Mouse (Mus musculus) left cerebral cortex, adult 2 months (tissue): ENCODE results near the gene Faah. TPM values are rescaled to one million over a fixed set of nuclear protein-coding genes. Genes with fewer than 3 reads are reported as not detected.
A peak's percentile ranks its signal among the peaks of the same experiment; 100 is the strongest.

Experiments used
- DNase-seq, 2 experiments: peaks; one replicate each; pipeline ENCODE4 v3.0.0; 2021 to 2022; ENCODE audit warnings: low spot score in 2 of 2, mixed read lengths in 1 of 2; ENCODE audit errors: extremely low spot score in 1 of 2
- H3K27ac ChIP-seq: fragments of 200-600 bp; 2 replicates; pipeline ENCODE4 v1.8.1; 2022
- H3K4me3 ChIP-seq: fragments of 200-600 bp; 2 replicates; pipeline ENCODE4 v1.8.1; 2022
- CTCF ChIP-seq: fragments of 200-600 bp; IDR thresholded peaks from 2 replicates; pipeline ENCODE4 v1.8.1; 2022; ENCODE audit warnings: antibody characterized with exemption, mild to moderate bottlenecking, moderate library complexity
- intact Hi-C: fragments of 180-260 bp; cut with DNase I; formaldehyde crosslinking; loops from one replicate; pipeline ENCODE4 v1.15.1; 2025
- total RNA-seq, 2 experiments: library from RNA; stranded (reverse); gene quantifications; 2 replicates each; pipeline ENCODE4 v1.2.3; 2021

The Faah gene
- total RNA-seq, 2 experiments from 2014 or later: 100 to 103 TPM

DNA sequence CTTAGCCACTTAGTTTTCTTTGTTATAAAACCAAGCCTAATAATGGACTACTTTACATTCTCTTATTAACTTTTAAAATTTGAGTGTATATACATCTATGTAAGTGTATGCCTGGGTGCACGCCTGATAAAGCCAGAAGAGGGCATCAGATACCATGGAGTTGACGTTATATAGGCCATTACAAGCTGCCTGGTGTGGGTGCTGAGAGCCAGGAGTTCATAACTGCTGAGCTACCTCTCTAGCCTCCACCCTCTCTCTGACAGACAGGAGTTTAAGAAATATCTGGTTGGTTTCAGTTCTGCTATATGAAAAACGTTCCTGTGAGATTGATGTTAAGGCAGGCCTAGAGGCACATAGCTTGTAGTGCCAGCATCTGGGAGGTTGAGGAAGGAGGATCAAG is 24.5 kb upstream of the Faah start:
- TF ChIP-seq CTCF: no peak
- no peak for DNase-seq
- Histone ChIP-seq H3K4me3 (no peak overlapping the region), H3K27ac (no peak overlapping the region)
- intact Hi-C loops: no loop called here

DNA sequence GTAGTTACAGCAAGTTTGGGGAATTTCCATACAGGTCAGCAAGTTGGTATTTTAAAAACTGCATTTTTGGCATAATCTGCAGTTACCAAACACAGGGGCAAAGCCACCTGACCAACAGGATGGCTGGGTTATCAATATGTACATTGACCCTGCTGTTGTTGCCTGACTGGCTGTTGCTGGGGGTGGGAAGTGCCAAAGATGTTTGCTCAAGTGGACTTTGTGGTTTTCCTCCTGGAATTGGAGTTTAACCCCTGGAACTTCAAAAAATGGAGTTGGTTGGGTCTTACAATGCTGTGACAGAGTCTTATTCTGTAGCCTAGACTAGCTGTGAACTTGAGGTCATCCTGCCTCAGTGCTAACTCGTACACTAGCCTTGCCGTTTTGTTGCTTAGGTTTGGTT is 22.7 kb upstream of the Faah start:
- Histone ChIP-seq H3K27ac (no peak overlapping the region), H3K4me3 (no peak overlapping the region)
- no peak for DNase-seq
- intact Hi-C loops: no loop called here
- no peak for TF ChIP-seq CTCF

DNA sequence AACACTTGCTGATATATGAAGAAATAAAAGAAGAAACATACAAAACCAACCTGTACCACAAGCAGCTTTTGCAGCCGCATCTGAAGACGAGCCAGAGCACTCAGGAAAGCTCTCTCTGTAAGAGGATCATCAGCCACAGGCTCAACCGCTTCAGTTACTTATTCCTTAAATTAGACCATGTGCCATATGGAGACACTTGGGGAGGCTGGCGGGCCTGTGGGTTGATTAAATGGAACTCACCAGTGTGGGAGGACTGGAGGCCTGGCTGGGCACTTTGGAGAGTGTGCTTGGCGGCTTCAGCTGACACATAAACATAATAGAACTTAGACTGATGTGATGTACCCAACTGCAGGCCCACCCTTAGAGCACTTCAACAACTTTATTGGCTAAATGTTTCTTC is 15.6 kb upstream of the Faah start:
- no peak for TF ChIP-seq CTCF
- Histone ChIP-seq H3K4me3 (no peak overlapping the region), H3K27ac (peak overlapping the region; percentile 74)
- intact Hi-C loops: loop anchor here (1.0 kb wide), 1 partner anchor 17 kb away; no protein-coding TSS in a partner anchor
- DNase-seq: peak in 1 of 2 experiments; percentile 58

DNA sequence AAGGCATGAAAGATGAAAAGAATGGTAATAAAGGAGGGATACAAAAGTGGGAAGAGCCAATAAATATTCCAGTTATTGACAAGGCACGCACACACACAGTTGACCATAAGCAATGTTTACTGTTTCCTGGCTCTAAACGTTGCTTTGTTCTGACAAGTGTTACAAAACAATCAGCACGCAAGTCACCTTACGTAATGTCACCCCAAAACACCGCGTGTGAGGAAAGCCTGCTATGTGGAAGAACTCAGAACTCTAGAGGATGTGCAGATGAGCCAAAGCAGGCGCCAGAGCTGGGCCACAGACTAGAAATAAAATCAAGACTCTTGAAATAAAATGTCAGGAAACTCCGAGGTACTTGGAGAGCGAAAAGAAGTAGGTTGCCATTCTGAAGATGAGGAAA is 15.2 kb upstream of the Faah start:
- intact Hi-C loops: loop anchor here (1.0 kb wide), 1 partner anchor 17 kb away; no protein-coding TSS in a partner anchor
- TF ChIP-seq CTCF: no peak
- H3K4me3 ChIP-seq: no peak overlapping the region

DNA sequence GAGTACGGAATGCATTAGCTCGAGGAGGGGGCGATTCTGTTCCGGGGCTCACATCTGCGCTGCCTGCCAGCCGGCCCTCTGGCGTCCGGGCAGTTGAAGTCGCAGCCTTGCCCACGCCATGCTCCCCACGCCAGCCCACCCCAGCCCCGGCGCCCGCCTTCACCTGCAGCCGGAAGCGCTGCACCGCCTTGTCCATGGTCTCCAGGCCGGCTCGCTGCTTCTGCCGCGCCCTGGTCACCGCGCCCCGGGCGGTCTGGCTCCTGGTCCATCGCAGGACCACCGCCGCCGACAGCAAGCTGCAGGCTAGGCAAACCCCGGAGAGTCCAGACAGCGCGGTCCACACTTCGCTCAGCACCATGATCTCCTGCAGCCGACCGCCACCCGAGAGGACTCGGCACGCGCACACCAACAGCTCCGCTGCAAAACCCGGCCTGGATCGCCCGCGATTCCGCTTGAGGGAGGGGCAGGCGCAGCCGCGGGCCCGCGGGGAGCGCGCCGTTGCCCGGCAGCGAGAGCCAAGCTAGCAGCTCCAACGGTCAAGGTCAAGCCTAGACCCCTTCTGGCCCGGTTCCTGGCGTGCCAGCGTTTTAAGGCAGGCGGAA is 325 bp downstream of the Faah start:
- peak overlapping the region; percentile 79 for H3K4me3 ChIP-seq
- intact Hi-C loops: no loop called here
- H3K27ac ChIP-seq: peak overlapping the region; percentile 96
- no peak for TF ChIP-seq CTCF
- peak; percentile 76 to 78 for DNase-seq

More for the DNA sequence above, 15.2 kb upstream of the Faah start:
- peak overlapping the region; percentile 74 for H3K27ac ChIP-seq
- no peak for DNase-seq

DNA sequence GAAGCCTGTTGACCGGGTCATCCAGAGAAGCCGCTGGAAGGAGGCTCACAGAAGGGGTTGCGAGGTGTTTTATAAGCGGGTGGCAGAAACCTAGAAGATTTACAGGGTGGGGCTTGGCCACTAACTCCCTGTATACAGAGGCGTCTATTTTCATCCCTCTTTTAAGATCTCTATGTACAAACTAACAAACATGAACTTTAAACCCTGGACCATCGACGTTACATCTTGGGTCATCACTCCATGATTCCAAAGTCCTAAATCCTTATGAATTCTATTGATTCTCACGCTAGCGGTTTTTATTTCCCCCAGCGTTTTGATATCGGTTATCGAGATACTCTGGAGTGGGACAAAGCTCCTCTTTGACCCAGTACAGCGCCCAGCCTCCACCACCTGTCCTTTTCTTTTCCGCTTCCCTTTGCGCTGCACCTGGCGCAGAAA is 845 bp downstream of the Faah start:
- Histone ChIP-seq H3K27ac (peak overlapping the region; percentile 96), H3K4me3 (peak overlapping the region; percentile 79)
- intact Hi-C loops: loop anchor here (1.0 kb wide), 1 partner anchor 16 kb away; no protein-coding TSS in a partner anchor
- DNase-seq: no peak
- TF ChIP-seq CTCF: no peak

DNA sequence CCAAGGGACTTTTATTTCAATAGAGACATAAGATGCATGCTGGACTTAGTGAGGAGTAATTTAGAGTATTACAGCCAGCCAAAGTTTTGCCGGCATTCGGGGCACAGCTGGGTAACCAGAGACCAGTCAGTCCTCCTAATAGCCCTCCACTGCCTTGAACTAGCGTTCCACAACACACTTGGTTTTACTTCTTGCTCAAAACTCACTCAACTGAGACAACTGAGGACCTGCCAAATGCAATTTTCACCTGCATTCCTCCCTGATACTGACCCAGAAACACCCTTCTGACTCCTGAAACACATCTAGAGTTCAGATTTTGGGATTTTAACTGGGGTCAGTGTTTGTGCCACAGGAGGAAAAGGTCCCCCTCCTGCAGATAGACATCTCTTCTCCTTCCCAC is 1.3 kb downstream of the Faah start:
- H3K27ac ChIP-seq: peak overlapping the region; percentile 96
- TF ChIP-seq CTCF: no peak

DNA sequence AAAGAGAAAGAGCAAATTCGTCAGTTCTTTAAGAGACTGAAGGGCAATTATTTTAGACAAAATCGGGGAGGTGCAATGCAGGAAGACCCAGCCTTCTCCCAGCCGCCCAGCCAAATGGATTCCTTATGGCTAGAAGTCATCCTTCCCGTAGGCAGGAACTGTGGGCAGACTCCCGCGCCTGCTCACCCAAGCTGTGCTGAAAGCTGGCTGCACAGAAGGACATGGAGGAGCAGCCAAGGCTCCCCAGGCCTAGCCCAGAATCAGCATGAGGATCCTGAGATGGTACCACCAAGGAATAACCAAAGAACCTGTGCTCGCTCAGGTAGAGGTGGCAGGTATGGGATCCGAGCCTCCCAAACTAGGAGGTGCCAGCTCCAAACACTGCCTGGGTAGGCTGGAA is 1.7 kb downstream of the Faah start:
- no peak for TF ChIP-seq CTCF
- H3K4me3 ChIP-seq: peak overlapping the region; percentile 79
- intact Hi-C loops: loop anchor here (1.0 kb wide), 1 partner anchor 17 kb away; no protein-coding TSS in a partner anchor
- DNase-seq: peak in 1 of 2 experiments; percentile 69
- H3K27ac ChIP-seq: peak overlapping the region; percentile 96

More for the DNA sequence above, 1.3 kb downstream of the Faah start:
- no peak for DNase-seq
- intact Hi-C loops: loop anchor here (1.0 kb wide), 1 partner anchor 17 kb away; no protein-coding TSS in a partner anchor
- peak overlapping the region; percentile 79 for H3K4me3 ChIP-seq

DNA sequence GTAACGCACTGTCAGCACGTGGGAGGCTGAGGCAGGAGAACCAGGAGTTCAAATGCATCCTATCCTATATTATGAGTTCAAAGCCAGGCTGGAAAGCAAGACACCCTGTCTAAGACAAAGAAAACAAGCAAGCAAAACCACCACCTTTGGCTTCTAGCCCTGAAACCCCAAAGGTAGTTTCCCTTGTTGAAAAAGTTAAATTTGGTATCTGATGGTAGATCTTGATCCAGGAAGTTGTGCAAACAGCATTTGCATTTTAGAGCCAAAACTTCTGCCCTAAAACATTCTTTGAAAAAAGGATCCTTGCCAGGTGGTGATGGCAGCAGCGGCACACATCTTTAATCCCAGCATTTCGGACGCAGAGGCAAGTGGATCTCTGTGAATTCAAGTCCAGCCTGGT is 2.2 kb downstream of the Faah start:
- Histone ChIP-seq H3K27ac (peak overlapping the region; percentile 96), H3K4me3 (peak overlapping the region; percentile 79)
- DNase-seq: no peak
- intact Hi-C loops: no loop called here
- TF ChIP-seq CTCF: no peak

DNA sequence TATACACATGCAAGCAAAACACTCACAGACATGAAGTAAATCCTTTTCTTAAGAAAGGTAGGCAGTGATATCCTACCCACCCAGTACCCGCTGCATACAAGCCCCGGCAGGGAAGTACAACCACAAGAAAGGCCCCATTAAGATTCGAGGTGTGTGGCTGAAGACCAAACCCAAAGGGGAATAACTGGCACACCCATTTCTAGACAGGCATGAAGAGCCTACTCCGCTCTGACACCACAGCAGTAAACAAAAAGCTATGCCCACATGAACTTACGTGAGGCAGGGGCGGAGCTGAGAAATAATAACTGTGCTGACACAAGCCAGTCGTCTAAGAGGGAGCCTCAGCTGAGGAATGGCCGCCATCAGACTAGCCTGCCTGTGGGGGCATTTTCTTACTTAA is 7.5 kb downstream of the Faah start:
- TF ChIP-seq CTCF: no peak
- intact Hi-C loops: no loop called here
- Histone ChIP-seq H3K27ac (no peak overlapping the region), H3K4me3 (no peak overlapping the region)
- no peak for DNase-seq

DNA sequence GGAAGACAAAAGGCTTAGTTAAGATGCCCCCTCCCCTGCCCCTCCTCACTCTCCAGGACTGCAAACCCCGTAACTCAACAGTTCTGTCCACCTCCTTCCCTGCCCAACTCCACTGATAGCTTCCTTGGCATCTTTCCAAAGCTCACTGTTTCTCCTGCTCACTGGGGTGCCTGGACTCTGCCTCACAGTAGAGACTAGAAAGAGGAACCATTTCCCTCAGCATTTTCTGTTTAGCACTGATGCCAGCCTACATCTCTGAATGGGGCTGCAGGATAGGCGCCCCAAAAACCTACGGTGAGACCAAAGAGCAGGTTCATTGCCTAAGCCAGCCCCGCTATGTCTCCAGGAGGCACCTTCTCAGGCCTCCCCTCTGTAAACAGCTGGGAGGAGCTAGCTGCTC is 16.5 kb downstream of the Faah start:
- intact Hi-C loops: loop anchor here (5.0 kb wide), 1 partner anchor 269 kb away; no protein-coding TSS in a partner anchor
- no peak for TF ChIP-seq CTCF

DNA sequence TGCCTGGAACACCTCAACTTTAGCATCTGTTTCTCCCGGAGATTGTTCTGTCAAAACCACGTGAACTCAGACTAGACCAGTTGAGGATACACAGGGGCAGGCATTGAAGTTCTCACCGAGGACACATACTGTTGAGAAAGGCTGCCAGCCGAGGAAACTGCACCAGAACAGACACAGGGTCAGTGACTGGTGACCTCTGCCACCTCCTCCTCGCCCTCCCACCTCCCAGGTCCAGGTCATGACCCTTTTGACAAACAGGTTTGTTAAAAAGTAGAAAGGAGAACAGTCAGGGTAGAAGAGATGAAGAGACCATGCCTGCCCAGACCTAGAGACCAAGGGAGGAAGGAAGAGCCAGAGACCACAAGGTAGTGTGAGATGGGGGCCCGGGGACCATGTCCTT is 17.1 kb downstream of the Faah start:
- Histone ChIP-seq H3K4me3 (no peak overlapping the region), H3K27ac (no peak overlapping the region)
- intact Hi-C loops: loop anchor here (5.0 kb wide), 1 partner anchor 268 kb away; no protein-coding TSS in a partner anchor
- TF ChIP-seq CTCF: no peak
- DNase-seq: no peak

More for the DNA sequence above, 16.5 kb downstream of the Faah start:
- no peak overlapping the region for H3K27ac ChIP-seq
- no peak overlapping the region for H3K4me3 ChIP-seq
- no peak for DNase-seq

DNA sequence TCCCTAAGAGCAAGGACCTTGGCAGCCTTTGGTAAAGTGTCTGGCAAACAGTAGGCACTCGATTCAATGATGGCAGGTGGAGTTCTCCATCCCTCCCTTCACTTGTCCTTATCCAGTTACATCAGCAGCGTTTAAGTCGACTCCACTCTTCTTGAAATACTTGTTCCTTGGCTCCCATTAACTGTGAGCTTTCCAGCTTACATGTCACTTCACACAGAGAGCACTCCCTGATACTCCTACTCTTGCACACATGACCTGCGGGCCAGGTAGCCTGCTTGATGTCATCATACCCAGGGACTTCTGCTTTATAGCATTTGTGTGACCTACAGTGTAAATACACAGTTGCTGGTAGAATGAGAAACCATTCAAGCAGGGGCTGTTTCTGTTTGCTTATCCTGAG is 21.0 kb downstream of the Faah start:
- H3K4me3 ChIP-seq: no peak overlapping the region
- H3K27ac ChIP-seq: no peak overlapping the region
- no peak for TF ChIP-seq CTCF
- DNase-seq: no peak
- intact Hi-C loops: no loop called here
